In the genomic region with DNA sequence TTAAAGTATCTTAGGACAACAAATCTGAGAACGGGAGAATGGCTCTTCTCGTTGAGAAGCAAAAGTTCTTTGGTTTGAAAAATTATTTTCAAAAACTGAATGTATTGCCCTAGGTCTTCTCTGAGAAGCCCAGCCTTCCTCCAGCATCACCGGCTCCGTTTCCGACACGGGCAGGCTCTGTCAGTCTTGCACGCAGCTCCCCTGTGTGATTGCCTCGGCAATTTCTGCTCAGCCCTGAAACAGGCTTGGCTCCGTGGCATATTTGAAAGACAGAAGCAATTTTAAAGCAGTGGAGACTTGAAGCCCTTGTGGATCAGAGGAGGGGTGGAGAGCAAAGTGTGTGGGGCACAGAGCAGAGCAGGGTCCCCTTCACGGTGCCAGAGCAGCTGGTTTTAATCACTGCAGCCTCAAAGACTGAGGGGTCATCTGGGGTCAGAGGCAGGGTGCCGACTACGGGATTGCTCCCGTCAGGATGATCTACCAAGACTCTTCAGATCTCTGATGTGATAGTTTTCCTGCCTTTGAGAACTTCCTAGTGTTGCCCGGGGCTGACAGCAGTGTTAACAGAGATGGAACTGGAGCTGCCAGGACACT, we compare ENCODE assay signal across 11 mouse cellular contexts.
DNase-seq lines count a peak whose midpoint lies in the region; ATAC-seq lines count a peak whose summit lies in the region.
"Had no signal": no experiment of that assay in that cellular context is flagged by ENCODE, and none has a peak within 500 bp of the region (broad histone marks: within the 10 kb centered on the region; RNA-seq: fewer than 3 reads in every experiment).

No protein-coding gene starts in this region.

- no peak overlapping the region for H3K4me3 ChIP-seq in embryonic facial prominence, embryonic 12.5 days
- H3K4me3 ChIP-seq in hindbrain, embryonic 16.5 days (ENCODE audit: low read length) = no peak overlapping the region
- H3K4me3 ChIP-seq in midbrain, embryonic 16.5 days (ENCODE audit: low read depth, low read length) = no peak overlapping the region
- H3K4me3 ChIP-seq: erythroblast, embryonic 14.5 days; lung, embryonic 15.5 days had no signal

- ATAC-seq in embryonic facial prominence, embryonic 12.5 days (ENCODE audit: insufficient number of reproducible peaks, insufficient read depth, low FRiP score, low TSS enrichment) = no peak
- ATAC-seq in hindbrain, embryonic 16.5 days = 0 out of 2 replicates have a peak, but pooled peaks have one; percentile 4
- no peak for ATAC-seq in midbrain, embryonic 16.5 days
- ATAC-seq: activated CD4-positive, CD25-positive, alpha-beta regulatory T cell, adult 4 months had no signal

- WGBS in embryonic facial prominence, embryonic 12.5 days = 11% methylated on average over 14 of the region's 14 CpGs
- 23% methylated on average over 14 of the region's 14 CpGs for WGBS in hindbrain, embryonic 16.5 days
- WGBS in midbrain, embryonic 16.5 days = 16% methylated on average over 14 of the region's 14 CpGs

- 0 out of 2 replicates have a peak overlapping the region, but pooled peaks have one; percentile 36 for H3K27ac ChIP-seq in embryonic facial prominence, embryonic 12.5 days
- peak overlapping the region; percentile 39; the same call in 1 of the 2 replicates for H3K27ac ChIP-seq in hindbrain, embryonic 16.5 days (ENCODE audit: low read depth, low read length)
- peak overlapping the region; percentile 72; the same call in 1 of the 2 replicates for H3K27ac ChIP-seq in midbrain, embryonic 16.5 days (ENCODE audit: low read length)
- H3K27ac ChIP-seq: lung, embryonic 15.5 days had no signal

- no peaks in the 10 kb centered on the region for H3K9me3 ChIP-seq in embryonic facial prominence, embryonic 12.5 days
- H3K9me3 ChIP-seq in hindbrain, embryonic 16.5 days (ENCODE audit: control insufficient read depth, low read length) = no peaks in the 10 kb centered on the region
- no peaks in the 10 kb centered on the region for H3K9me3 ChIP-seq in midbrain, embryonic 16.5 days (replicated peaks; ENCODE audit: control insufficient read depth, low read length, poor library complexity, severe bottlenecking)
- H3K9me3 ChIP-seq: lung, embryonic 15.5 days had no signal

- H3K36me3 ChIP-seq in embryonic facial prominence, embryonic 12.5 days = peaks cover 22% of the 10 kb centered on the region
- H3K36me3 ChIP-seq in hindbrain, embryonic 16.5 days (ENCODE audit: control insufficient read depth, insufficient read depth, low read length) = no peaks in the 10 kb centered on the region; the same call in 1 of the 2 replicates
- no peaks in the 10 kb centered on the region for H3K36me3 ChIP-seq in midbrain, embryonic 16.5 days (ENCODE audit: control insufficient read depth, insufficient read depth, low read length)

- peaks cover 27% of the 10 kb centered on the region for H3K4me1 ChIP-seq in embryonic facial prominence, embryonic 12.5 days
- peaks cover 8% of the 10 kb centered on the region for H3K4me1 ChIP-seq in hindbrain, embryonic 16.5 days (ENCODE audit: control insufficient read depth, insufficient read depth, low read depth, low read length)
- peaks cover 29% of the 10 kb centered on the region for H3K4me1 ChIP-seq in midbrain, embryonic 16.5 days (ENCODE audit: control insufficient read depth, insufficient read depth, low read length)

- no peak overlapping the region for H3K4me2 ChIP-seq in embryonic facial prominence, embryonic 12.5 days (replicated peaks)
- H3K4me2 ChIP-seq in hindbrain, embryonic 16.5 days (ENCODE audit: low read length) = no peak overlapping the region
- no peak overlapping the region for H3K4me2 ChIP-seq in midbrain, embryonic 16.5 days (ENCODE audit: low read length)
- H3K4me2 ChIP-seq: lung, embryonic 15.5 days had no signal

- H3K27me3 ChIP-seq in embryonic facial prominence, embryonic 12.5 days = no peaks in the 10 kb centered on the region
- H3K27me3 ChIP-seq in hindbrain, embryonic 16.5 days (replicated peaks; ENCODE audit: control insufficient read depth, insufficient read depth, low read length) = no peaks in the 10 kb centered on the region
- no peaks in the 10 kb centered on the region for H3K27me3 ChIP-seq in midbrain, embryonic 16.5 days (ENCODE audit: control insufficient read depth, insufficient read depth, low read depth, low read length)
- H3K27me3 ChIP-seq: lung, embryonic 15.5 days had no signal

- DNase-seq in kidney, postnatal 14 days = peak; percentile 33
- no peak for DNase-seq in kidney, adult 18-20 months
- DNase-seq in liver = no peak
- DNase-seq in thymus, postnatal 25 days = no peak
- DNase-seq: spleen, adult 18-20 months had no signal

- H3K9ac ChIP-seq in embryonic facial prominence, embryonic 12.5 days = no peak overlapping the region
- no peak overlapping the region for H3K9ac ChIP-seq in hindbrain, embryonic 16.5 days (ENCODE audit: low read depth, low read length)
- H3K9ac ChIP-seq in midbrain, embryonic 16.5 days (ENCODE audit: low read depth, low read length) = no peak overlapping the region
- H3K9ac ChIP-seq: lung, embryonic 15.5 days had no signal
